Mouse (Mus musculus): ENCODE measurements around the gene Olfr643.
"Not testable (repeated sequence)": the region's sequence is repeated elsewhere in the genome, so short reads cannot be mapped to it uniquely, and the experiment has no call there.

Olfr643 gene

GRCm38 (mm10) chr7:104018953-104019352 is 118.3 kb downstream of the Olfr643 start:
- DNase-seq (ENCODE audit: low read depth) = no peak

DNA sequence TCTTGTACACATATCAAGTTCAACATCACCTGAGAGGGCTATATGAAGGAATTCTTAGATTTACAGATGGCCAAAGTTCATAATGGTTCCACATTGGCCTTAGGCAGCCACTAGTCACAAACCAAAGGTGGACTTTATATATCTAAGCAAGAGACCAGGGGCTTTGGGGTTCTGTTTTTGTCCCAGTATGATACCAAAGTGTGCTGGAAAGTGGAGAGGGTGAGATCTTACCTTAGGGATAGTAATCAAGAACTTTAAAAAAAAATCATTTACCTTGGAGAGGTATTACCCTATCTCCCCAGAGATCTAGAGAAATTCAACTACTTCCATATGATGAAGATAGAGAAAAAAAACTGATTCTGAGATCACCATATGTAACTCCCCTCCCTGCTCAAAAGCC is 120.0 kb downstream of the Olfr643 start, which contains the start of gene Olfr639:
Gene Olfr639, minus strand, starts transcription at position 101 of the 400 bp plus-strand sequence.
- no peak for DNase-seq (ENCODE audit: low read depth)

- no peak for DNase-seq (ENCODE audit: low read depth)
Observed at GRCm38 (mm10) chr7:103999124-103999523, 138.1 kb downstream of the Olfr643 start.

GRCm38 (mm10) chr7:103998446-103998845 is 138.8 kb downstream of the Olfr643 start, which contains the start of gene Olfr638:
Gene Olfr638, plus strand, starts transcription at chr7:103998746.
- no peak for DNase-seq (ENCODE audit: low read depth)

GRCm38 (mm10) chr7:103971782-103972181 is 165.4 kb downstream of the Olfr643 start:
- no peak for DNase-seq (ENCODE audit: low read depth)

- DNase-seq (ENCODE audit: low read depth) = no peak
Observed at GRCm38 (mm10) chr7:103970852-103971251, 166.4 kb downstream of the Olfr643 start, which contains the start of gene Olfr635. Gene Olfr635, plus strand, starts transcription at chr7:103971152.

DNA sequence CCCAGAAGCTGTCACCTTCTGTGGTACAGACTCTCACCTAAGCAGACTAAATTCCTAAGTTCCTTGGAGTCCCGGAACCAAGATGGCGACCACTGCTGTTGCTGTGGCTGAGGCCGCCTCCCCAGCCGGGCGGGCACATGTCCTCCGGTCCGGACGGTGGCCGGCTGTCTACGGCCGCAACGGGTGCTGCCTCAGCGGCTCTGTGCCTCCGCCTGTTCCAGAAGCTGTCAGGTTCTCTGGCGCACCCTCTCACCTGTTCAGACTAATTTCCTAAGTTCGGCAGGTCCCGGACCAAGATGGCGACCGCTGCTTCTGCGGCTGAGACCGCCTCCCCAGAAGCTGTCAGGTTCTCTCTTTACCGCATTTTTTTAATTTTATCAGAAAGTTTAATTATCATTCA is 170.3 kb downstream of the Olfr643 start:
- DNase-seq (ENCODE audit: low read depth) = not testable (repeated sequence)

All from induced T-regulatory cell, adult 2 months (primary cell).